Comparison of ENCODE assay signal across 14 mouse cellular contexts in genomic region chr9:37762541-37762940, GRCm38 (mm10). TPM values are rescaled to one million over a fixed set of nuclear protein-coding genes. Genes with fewer than 3 reads are reported as not detected.
DNase-seq lines count a peak whose midpoint lies in the region; TF ChIP-seq lines count a peak whose summit lies in the region.
"Had no signal": no experiment of that assay in that cellular context is flagged by ENCODE, and none has a peak within 500 bp of the region (broad histone marks: within the 10 kb centered on the region; RNA-seq: fewer than 3 reads in every experiment).

No protein-coding gene starts in this region.

- no peak overlapping the region for H3K4me3 ChIP-seq in layer of hippocampus, adult 2 months
- H3K4me3 ChIP-seq: forebrain, embryonic 15.5 days; megakaryocyte, embryonic 14.5 days; neural tube, embryonic 12.5 days had no signal

- H3K27ac ChIP-seq in layer of hippocampus, adult 2 months: no peak overlapping the region
- H3K27ac ChIP-seq: forebrain, embryonic 15.5 days; neural tube, embryonic 12.5 days had no signal

- peak; percentile 54 for TF ChIP-seq CTCF in layer of hippocampus, adult 2 months (conservative IDR thresholded peaks at IDR 0.05)

- no peak for DNase-seq in layer of hippocampus, adult 2 months (ENCODE audit: low spot score in 2 of 2)
- no peak for DNase-seq in layer of hippocampus, adult 8-10 months (ENCODE audit: low spot score in 2 of 2)
- DNase-seq in 3T3-L1 (ENCODE audit: low read depth, low spot score) (peak; percentile 24), 416B (ENCODE audit: low read depth) (peak; percentile 56)
- peak; percentile 41 for DNase-seq in adrenal gland, adult 2 months
- no peak for DNase-seq in heart, adult 18-20 months
- no peak for DNase-seq in layer of hippocampus, adult 18-20 months (ENCODE audit: low spot score in 2 of 2)
- DNase-seq: gastrocnemius, postnatal 36 days; liver had no signal

RNA-seq across cellular contexts. Expression of gene Olfr875, which starts 9.1 kb away (rescaled TPM):
- total RNA-seq in layer of hippocampus, adult 2 months (2021): not detected
- not detected for total RNA-seq in layer of hippocampus, adult 8-10 months (2022)
- total RNA-seq in adrenal gland, adult 2 months (2021): not detected
- not detected in 2 replicates for polyA plus RNA-seq in adrenal gland, adult 2 months (2012; rRNA removed)
- total RNA-seq in heart, adult 18-20 months (2021): not detected
- total RNA-seq in layer of hippocampus, adult 18-20 months (2021): not detected
- total RNA-seq: gastrocnemius, postnatal 36 days had no signal
- polyA plus RNA-seq: embryonic facial prominence, embryonic 11.5 days; forebrain, embryonic 15.5 days; heart, embryonic 16.5 days; neural tube, embryonic 12.5 days had no signal

RNA-seq across cellular contexts. Expression of gene Olfr874, which starts 17.6 kb away (rescaled TPM):
- total RNA-seq in layer of hippocampus, adult 2 months (2021): not detected
- total RNA-seq in layer of hippocampus, adult 8-10 months (2022): not detected
- not detected for total RNA-seq in adrenal gland, adult 2 months (2021)
- polyA plus RNA-seq in adrenal gland, adult 2 months (2012; rRNA removed): not detected in 2 replicates
- not detected for total RNA-seq in heart, adult 18-20 months (2021)
- total RNA-seq in layer of hippocampus, adult 18-20 months (2021): not detected
- total RNA-seq: gastrocnemius, postnatal 36 days had no signal
- polyA plus RNA-seq: embryonic facial prominence, embryonic 11.5 days; forebrain, embryonic 15.5 days; heart, embryonic 16.5 days; neural tube, embryonic 12.5 days had no signal

RNA-seq across cellular contexts. Expression of gene Olfr876, which starts 40.3 kb away (rescaled TPM):
- total RNA-seq in layer of hippocampus, adult 2 months (2021): not detected
- not detected for total RNA-seq in layer of hippocampus, adult 8-10 months (2022)
- total RNA-seq in adrenal gland, adult 2 months (2021): not detected
- polyA plus RNA-seq in adrenal gland, adult 2 months (2012; rRNA removed): not detected in 2 replicates
- not detected for total RNA-seq in heart, adult 18-20 months (2021)
- not detected for total RNA-seq in layer of hippocampus, adult 18-20 months (2021)
- total RNA-seq: gastrocnemius, postnatal 36 days had no signal
- polyA plus RNA-seq: embryonic facial prominence, embryonic 11.5 days; forebrain, embryonic 15.5 days; heart, embryonic 16.5 days; neural tube, embryonic 12.5 days had no signal

RNA-seq across cellular contexts. Expression of gene Olfr160, which starts 46.5 kb away (rescaled TPM):
- total RNA-seq in layer of hippocampus, adult 2 months (2021): not detected
- total RNA-seq in layer of hippocampus, adult 8-10 months (2022): not detected
- not detected for total RNA-seq in adrenal gland, adult 2 months (2021)
- not detected in 2 replicates for polyA plus RNA-seq in adrenal gland, adult 2 months (2012; rRNA removed)
- total RNA-seq in heart, adult 18-20 months (2021): not detected
- total RNA-seq in layer of hippocampus, adult 18-20 months (2021): not detected
- total RNA-seq: gastrocnemius, postnatal 36 days had no signal
- polyA plus RNA-seq: embryonic facial prominence, embryonic 11.5 days; forebrain, embryonic 15.5 days; heart, embryonic 16.5 days; neural tube, embryonic 12.5 days had no signal

Comparison
In these comparisons a context has a peak if more than half of its experiments do, and no peak if none do; other contexts are left out.
1. DNase-seq: peak in 3T3-L1 (single experiment), 416B (single experiment) and adrenal gland, adult 2 months (single experiment); none in layer of hippocampus, adult 2 months (0 of 2), layer of hippocampus, adult 8-10 months (0 of 2), heart, adult 18-20 months (0 of 2) and layer of hippocampus, adult 18-20 months (0 of 2).